Mouse (Mus musculus) small intestine, adult 2 months (tissue): ENCODE measurements around the gene 6030408B16Rik.

Experiments used
- CTCF ChIP-seq: fragments of 200-500 bp; IDR thresholded peaks from 2 replicates; pipeline ENCODE4 v1.5.1; 2012; ENCODE audit warnings: low read depth, mild to moderate bottlenecking, control low read depth, inconsistent platforms, low read length, moderate library complexity, mixed read lengths; ENCODE audit not compliant: insufficient replicate concordance, insufficient read length; ENCODE audit errors: extremely low read depth
- POLR2A ChIP-seq: fragments of 200-500 bp; IDR thresholded peaks from 2 replicates; pipeline ENCODE4 v1.6.1; 2012; ENCODE audit warnings: low read depth, mild to moderate bottlenecking, control low read depth, inconsistent platforms, low read length, moderate library complexity

GRCm38 (mm10) chr15:101256463-101257206, 36.4 kb upstream of the 6030408B16Rik start:
- TF ChIP-seq CTCF (no peak), POLR2A (no peak)
